Mouse (Mus musculus): Measurements from ENCODE around the gene Pimreg. TPM values are rescaled to one million over a fixed set of nuclear protein-coding genes. Genes with fewer than 3 reads are reported as not detected.

The Pimreg gene
- total RNA-seq (2017) = 18.3 and 19.3 TPM in 2 replicates

GRCm38 (mm10) chr11:72041768-72042607 is at the start of gene Pimreg:
Pimreg (plus strand) TSS chr11:72042032.
- ATAC-seq (replicated peaks in 1 of 2; ENCODE audit: insufficient read depth in 1 of 2, low FRiP score in 2 of 2, low TSS enrichment in 1 of 2, low read depth in 1 of 2, poor library complexity in 2 of 2, severe bottlenecking in 2 of 2) = peak; percentile 89 to 90

GRCm38 (mm10) chr11:71992438-71992837 is 49.4 kb upstream of the Pimreg start:
- no peak for ATAC-seq (replicated peaks in 1 of 2; ENCODE audit: insufficient read depth in 1 of 2, low FRiP score in 2 of 2, low TSS enrichment in 1 of 2, low read depth in 1 of 2, poor library complexity in 2 of 2, severe bottlenecking in 2 of 2)

GRCm38 (mm10) chr11:71995968-71996511 is 45.8 kb upstream of the Pimreg start:
- peak; percentile 94 to 97 for ATAC-seq (replicated peaks in 1 of 2; ENCODE audit: insufficient read depth in 1 of 2, low FRiP score in 2 of 2, low TSS enrichment in 1 of 2, low read depth in 1 of 2, poor library complexity in 2 of 2, severe bottlenecking in 2 of 2)

- ATAC-seq (replicated peaks in 1 of 2; ENCODE audit: insufficient read depth in 1 of 2, low FRiP score in 2 of 2, low TSS enrichment in 1 of 2, low read depth in 1 of 2, poor library complexity in 2 of 2, severe bottlenecking in 2 of 2) = no peak
Measured at GRCm38 (mm10) chr11:71996805-71997204, 45.0 kb upstream of the Pimreg start.

- ATAC-seq (replicated peaks in 1 of 2; ENCODE audit: insufficient read depth in 1 of 2, low FRiP score in 2 of 2, low TSS enrichment in 1 of 2, low read depth in 1 of 2, poor library complexity in 2 of 2, severe bottlenecking in 2 of 2) = no peak
Measured at GRCm38 (mm10) chr11:72000194-72000593, 41.6 kb upstream of the Pimreg start.

- no peak for ATAC-seq (replicated peaks in 1 of 2; ENCODE audit: insufficient read depth in 1 of 2, low FRiP score in 2 of 2, low TSS enrichment in 1 of 2, low read depth in 1 of 2, poor library complexity in 2 of 2, severe bottlenecking in 2 of 2)
Measured at GRCm38 (mm10) chr11:72002138-72002853, 39.5 kb upstream of the Pimreg start.

- no peak for ATAC-seq (replicated peaks in 1 of 2; ENCODE audit: insufficient read depth in 1 of 2, low FRiP score in 2 of 2, low TSS enrichment in 1 of 2, low read depth in 1 of 2, poor library complexity in 2 of 2, severe bottlenecking in 2 of 2)
Measured at GRCm38 (mm10) chr11:72003171-72003570, 38.7 kb upstream of the Pimreg start.

GRCm38 (mm10) chr11:72005547-72005946 is 36.3 kb upstream of the Pimreg start:
- no peak for ATAC-seq (replicated peaks in 1 of 2; ENCODE audit: insufficient read depth in 1 of 2, low FRiP score in 2 of 2, low TSS enrichment in 1 of 2, low read depth in 1 of 2, poor library complexity in 2 of 2, severe bottlenecking in 2 of 2)

GRCm38 (mm10) chr11:72010367-72010766 is 31.5 kb upstream of the Pimreg start:
- no peak for ATAC-seq (replicated peaks in 1 of 2; ENCODE audit: insufficient read depth in 1 of 2, low FRiP score in 2 of 2, low TSS enrichment in 1 of 2, low read depth in 1 of 2, poor library complexity in 2 of 2, severe bottlenecking in 2 of 2)

- ATAC-seq (replicated peaks in 1 of 2; ENCODE audit: insufficient read depth in 1 of 2, low FRiP score in 2 of 2, low TSS enrichment in 1 of 2, low read depth in 1 of 2, poor library complexity in 2 of 2, severe bottlenecking in 2 of 2) = no peak
Measured at GRCm38 (mm10) chr11:72010940-72011722, 30.7 kb upstream of the Pimreg start.

GRCm38 (mm10) chr11:72011955-72012354 is 29.9 kb upstream of the Pimreg start:
- no peak for ATAC-seq (replicated peaks in 1 of 2; ENCODE audit: insufficient read depth in 1 of 2, low FRiP score in 2 of 2, low TSS enrichment in 1 of 2, low read depth in 1 of 2, poor library complexity in 2 of 2, severe bottlenecking in 2 of 2)

- no peak for ATAC-seq (replicated peaks in 1 of 2; ENCODE audit: insufficient read depth in 1 of 2, low FRiP score in 2 of 2, low TSS enrichment in 1 of 2, low read depth in 1 of 2, poor library complexity in 2 of 2, severe bottlenecking in 2 of 2)
Measured at GRCm38 (mm10) chr11:72014674-72015073, 27.2 kb upstream of the Pimreg start.

GRCm38 (mm10) chr11:72016518-72017252 is 25.1 kb upstream of the Pimreg start:
- no peak for ATAC-seq (replicated peaks in 1 of 2; ENCODE audit: insufficient read depth in 1 of 2, low FRiP score in 2 of 2, low TSS enrichment in 1 of 2, low read depth in 1 of 2, poor library complexity in 2 of 2, severe bottlenecking in 2 of 2)

GRCm38 (mm10) chr11:72017253-72017601 is 24.6 kb upstream of the Pimreg start:
- no peak for ATAC-seq (replicated peaks in 1 of 2; ENCODE audit: insufficient read depth in 1 of 2, low FRiP score in 2 of 2, low TSS enrichment in 1 of 2, low read depth in 1 of 2, poor library complexity in 2 of 2, severe bottlenecking in 2 of 2)

GRCm38 (mm10) chr11:72021015-72021414 is 20.8 kb upstream of the Pimreg start:
- ATAC-seq (replicated peaks in 1 of 2; ENCODE audit: insufficient read depth in 1 of 2, low FRiP score in 2 of 2, low TSS enrichment in 1 of 2, low read depth in 1 of 2, poor library complexity in 2 of 2, severe bottlenecking in 2 of 2) = no peak

- no peak for ATAC-seq (replicated peaks in 1 of 2; ENCODE audit: insufficient read depth in 1 of 2, low FRiP score in 2 of 2, low TSS enrichment in 1 of 2, low read depth in 1 of 2, poor library complexity in 2 of 2, severe bottlenecking in 2 of 2)
Measured at GRCm38 (mm10) chr11:72022827-72023226, 19.0 kb upstream of the Pimreg start.

- ATAC-seq (replicated peaks in 1 of 2; ENCODE audit: insufficient read depth in 1 of 2, low FRiP score in 2 of 2, low TSS enrichment in 1 of 2, low read depth in 1 of 2, poor library complexity in 2 of 2, severe bottlenecking in 2 of 2) = no peak
Measured at GRCm38 (mm10) chr11:72023581-72023980, 18.3 kb upstream of the Pimreg start.

Measured in hematopoietic stem cell, adult 5-6 weeks (primary cell).